Mouse (Mus musculus) T-helper 1 cell (primary cell): ENCODE measurements around the gene Aff1.

Source experiments
- in situ Hi-C: fragments of 300-600 bp; cut with MboI, MseI; formaldehyde crosslinking; loops from one replicate; pipeline ENCODE4 v1.15.1; 2025; ENCODE audit warnings: high pct_unique_total_duplicates

Aff1 gene

GRCm38 (mm10) chr5:103691624-103692530 lies at the start of gene Aff1:
Aff1 (plus strand) TSS chr5:103692374.
- in situ Hi-C loops, result no loop called here

GRCm38 (mm10) chr5:103644167-103644566 lies 48.0 kb upstream of the Aff1 start:
- in situ Hi-C loops, result no loop called here

DNA sequence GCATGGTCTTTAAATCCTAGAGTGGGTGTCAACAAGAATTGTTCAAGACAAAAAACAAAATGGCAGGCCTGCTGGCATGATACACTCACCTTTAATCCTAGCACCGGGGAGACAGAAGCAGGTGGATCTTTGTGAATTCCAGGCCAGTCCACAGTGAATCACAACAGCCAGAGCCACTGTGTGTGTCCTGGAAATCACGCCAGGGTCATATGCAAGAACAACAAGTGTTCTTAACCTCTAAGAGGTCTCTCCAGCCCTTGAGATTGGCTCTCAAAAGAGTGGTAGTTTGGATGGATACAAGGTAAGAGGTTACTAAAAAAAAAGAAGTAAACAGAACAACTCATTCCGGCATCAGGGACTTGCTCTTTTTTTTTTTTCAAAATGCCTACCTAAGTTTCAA lies 44.9 kb upstream of the Aff1 start:
- in situ Hi-C loops, result no loop called here

DNA sequence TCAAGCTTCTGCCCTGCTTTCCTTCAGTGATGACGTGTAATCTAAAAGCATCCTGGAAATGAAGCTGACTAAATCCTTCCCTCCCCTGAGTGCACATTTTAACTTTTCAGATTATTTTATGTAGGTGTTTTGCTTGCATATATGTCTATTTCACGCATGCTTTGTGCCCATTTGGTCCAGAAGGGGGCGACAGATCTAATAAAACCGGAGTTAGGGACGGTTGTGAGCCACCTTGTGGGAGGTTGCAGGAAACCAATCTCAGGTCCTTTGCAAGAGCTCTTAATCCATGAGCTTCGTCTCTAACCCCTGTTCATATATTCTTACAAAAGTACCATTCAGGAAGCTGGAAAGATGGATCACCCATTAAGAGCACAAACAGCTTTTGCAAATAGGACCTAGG lies 37.9 kb upstream of the Aff1 start:
- in situ Hi-C loops, result no loop called here

- in situ Hi-C loops, result loop anchor here (5.0 kb wide), 1 partner anchor 302 kb away; no protein-coding TSS in a partner anchor
Measured at GRCm38 (mm10) chr5:103654780-103655179, 37.4 kb upstream of the Aff1 start.

- in situ Hi-C loops, result loop anchor here (5.0 kb wide), 1 partner anchor 303 kb away; no protein-coding TSS in a partner anchor
Measured at GRCm38 (mm10) chr5:103655346-103656118, 36.6 kb upstream of the Aff1 start, which contains the start of gene 1700016H13Rik. 1700016H13Rik (minus strand) TSS chr5:103656010.

GRCm38 (mm10) chr5:103658921-103659320 lies 33.3 kb upstream of the Aff1 start:
- in situ Hi-C loops, result loop anchor here (5.0 kb wide), 1 partner anchor 307 kb away; no protein-coding TSS in a partner anchor

DNA sequence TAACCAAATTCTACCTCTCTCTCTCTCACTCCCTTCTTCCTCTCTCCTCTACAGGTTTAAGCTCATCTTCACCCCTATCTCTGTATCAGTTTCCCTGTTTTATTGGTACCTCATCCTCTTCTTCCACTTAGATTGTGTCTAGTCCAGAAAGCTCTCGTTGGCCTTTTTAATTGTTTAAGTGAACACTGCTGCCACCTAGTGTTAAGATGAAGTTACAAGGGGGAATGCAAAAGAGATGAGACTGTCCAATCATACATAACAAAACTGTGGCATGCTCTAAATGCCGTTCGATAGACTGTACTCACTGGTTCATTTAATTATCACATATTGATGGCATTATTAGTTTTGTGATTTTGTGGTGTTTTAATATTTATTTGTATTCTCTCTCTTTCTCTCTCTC lies 32.6 kb upstream of the Aff1 start:
- in situ Hi-C loops, result loop anchor here (5.0 kb wide), 1 partner anchor 307 kb away; no protein-coding TSS in a partner anchor

DNA sequence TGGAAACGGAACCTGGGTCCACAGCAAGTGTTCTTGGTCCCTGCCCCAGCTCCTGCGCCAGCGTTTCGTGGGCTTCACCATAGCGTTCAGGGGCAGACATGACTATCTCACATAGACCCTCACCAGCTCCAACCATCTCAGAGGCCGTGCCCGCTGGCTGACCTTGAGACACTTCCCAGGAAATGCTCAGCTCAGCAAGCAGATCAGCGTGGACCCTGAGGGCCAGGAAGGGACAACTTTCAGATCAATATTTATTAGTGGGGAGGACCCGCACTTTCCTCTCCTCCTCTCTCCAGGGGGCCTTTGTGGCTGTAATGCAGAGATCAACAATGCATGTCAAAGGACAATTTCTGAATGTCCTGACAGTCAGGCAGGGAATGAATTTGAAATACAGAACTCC lies 27.2 kb upstream of the Aff1 start:
- in situ Hi-C loops, result no loop called here

- in situ Hi-C loops, result no loop called here
Measured at GRCm38 (mm10) chr5:103665876-103666275, 26.3 kb upstream of the Aff1 start.

GRCm38 (mm10) chr5:103671858-103672257 lies 20.3 kb upstream of the Aff1 start:
- in situ Hi-C loops, result no loop called here

DNA sequence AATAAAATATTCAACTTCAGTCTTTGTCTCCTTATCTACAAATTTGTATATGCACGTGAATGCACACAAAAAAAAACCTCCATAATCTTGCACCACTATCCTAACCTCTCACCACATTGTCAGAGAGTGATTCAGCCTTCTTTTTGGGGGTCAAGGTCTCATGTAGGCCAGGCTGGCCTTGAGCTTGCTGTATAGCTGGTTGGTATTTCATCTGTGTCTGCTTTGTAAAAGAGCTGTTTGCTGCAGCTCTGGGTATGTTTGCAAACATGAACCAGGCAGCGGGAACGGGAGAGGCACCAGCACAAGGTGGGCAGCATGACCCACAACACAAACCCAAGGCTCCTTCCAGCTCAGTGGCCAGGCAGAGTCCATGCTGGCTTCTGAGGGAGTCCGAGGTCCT lies 18.6 kb upstream of the Aff1 start:
- in situ Hi-C loops, result no loop called here

DNA sequence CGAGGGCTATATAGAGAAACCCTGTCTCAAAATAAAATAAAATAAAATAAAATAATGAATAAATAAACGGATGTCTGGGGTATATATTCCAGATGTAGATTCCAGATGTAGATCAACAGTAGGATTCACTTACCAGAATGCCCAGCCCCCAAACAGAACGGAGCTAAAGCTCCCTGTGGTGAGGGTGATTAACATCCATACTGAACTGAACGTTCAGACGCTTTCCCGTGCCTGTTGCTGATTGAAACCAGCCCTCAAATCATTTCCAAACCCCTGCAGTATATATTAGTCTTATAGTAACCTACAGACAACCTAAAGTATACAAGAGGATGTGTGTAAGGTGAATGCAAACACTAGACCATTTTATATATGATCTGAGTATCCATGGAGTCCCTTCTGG lies 17.7 kb upstream of the Aff1 start:
- in situ Hi-C loops, result no loop called here

GRCm38 (mm10) chr5:103676289-103676881 lies 15.8 kb upstream of the Aff1 start:
- in situ Hi-C loops, result no loop called here

DNA sequence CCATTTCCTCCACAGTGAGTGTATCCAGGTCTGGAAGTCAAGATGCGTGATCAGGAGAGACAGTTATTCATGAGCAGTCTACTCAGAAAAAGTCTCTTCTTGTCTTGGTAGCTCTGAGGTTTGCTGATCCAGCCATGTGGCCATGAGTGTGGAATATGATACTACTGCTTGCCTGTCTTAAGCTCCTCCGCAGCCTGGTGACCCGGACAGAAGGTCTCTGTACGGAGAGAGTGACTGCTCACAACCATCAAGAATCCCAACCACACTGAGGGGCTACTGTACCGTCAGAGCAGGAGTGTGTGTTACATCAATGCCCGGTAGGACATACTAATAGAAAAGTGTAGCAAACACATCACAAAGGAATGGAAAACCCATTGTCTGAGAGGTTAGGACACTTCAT lies 14.3 kb upstream of the Aff1 start:
- in situ Hi-C loops, result no loop called here

DNA sequence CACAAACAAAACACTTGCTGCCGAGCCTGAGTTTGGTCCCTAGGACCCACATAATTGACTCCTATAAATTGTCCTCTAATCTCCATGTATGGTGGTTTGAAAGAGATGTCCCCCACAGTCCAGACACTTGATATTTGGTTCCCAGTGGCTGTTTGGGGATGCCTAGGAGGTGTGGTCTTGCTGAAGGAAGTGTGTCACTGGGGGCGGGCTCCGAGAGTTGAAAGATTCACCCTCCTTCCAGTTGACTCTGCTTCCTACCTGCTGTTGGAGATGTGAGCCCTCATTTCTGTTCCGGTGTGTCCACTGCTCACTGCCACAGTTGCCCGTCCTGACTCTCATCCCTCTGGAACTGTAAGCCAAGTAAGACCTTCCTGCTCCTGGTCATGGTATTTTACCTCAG lies 13.2 kb upstream of the Aff1 start:
- in situ Hi-C loops, result no loop called here

- in situ Hi-C loops, result loop anchor here (5.0 to 10.0 kb wide), 3 partner anchors 132 to 364 kb away; partner anchors contain the start of gene Nudt9
Measured at GRCm38 (mm10) chr5:103680381-103680780, 11.8 kb upstream of the Aff1 start.

GRCm38 (mm10) chr5:103681824-103682223 lies 10.3 kb upstream of the Aff1 start:
- in situ Hi-C loops, result loop anchor here (5.0 to 10.0 kb wide), 3 partner anchors 130 to 363 kb away; partner anchors contain the start of gene Nudt9

DNA sequence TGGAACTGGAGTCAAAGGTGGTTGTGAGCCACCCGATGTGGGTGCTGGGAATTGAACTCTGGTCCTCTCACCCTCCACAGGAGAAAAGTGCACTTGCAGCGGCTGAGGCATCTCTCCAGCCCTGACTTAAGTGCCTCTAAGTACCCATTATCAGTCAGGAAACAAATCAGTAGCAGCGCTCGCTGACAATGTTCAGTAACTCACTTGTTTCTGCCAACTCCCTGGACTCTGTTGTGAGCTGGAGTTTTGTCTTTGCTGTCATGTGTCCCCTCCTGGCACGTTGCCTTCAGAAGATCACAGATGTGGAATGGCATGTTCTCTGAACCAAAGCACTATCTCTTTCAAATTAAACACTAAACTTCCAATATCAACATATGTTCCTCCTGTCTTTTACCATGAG lies 2.5 kb upstream of the Aff1 start:
- in situ Hi-C loops, result loop anchor here (10.0 kb wide), 2 partner anchors 235 to 355 kb away; partner anchors contain the start of gene Nudt9

- in situ Hi-C loops, result no loop called here
Measured at GRCm38 (mm10) chr5:103690190-103690589, 2.0 kb upstream of the Aff1 start.

DNA sequence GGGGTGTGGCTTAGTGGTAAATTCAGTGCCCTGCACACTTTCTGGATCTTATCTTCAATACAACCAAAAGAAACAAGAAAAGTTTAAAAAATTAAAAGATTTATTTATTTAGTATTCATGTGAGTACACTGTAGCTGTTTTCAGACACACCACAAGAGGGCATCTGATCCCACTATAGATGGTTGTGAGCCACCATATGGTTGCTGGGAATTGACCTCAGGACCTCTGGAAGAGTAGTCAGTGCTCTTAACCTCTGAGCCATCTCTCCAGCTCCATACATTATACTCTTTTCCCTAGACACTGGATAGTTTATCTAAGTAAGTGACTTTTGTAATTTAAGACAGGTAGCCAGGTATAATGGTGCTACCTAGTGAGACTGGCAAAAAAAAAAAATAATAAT lies 1.0 kb upstream of the Aff1 start:
- in situ Hi-C loops, result no loop called here
